Mouse (Mus musculus) G1E (cell line): Measurements from ENCODE around the gene Qk.

Source experiments
- CTCF ChIP-seq: IDR thresholded peaks from 2 replicates; pipeline ENCODE4 v1.5.1; 2012; ENCODE audit warnings: low read depth, low read length, inconsistent platforms, mixed read lengths
- GATA1 ChIP-seq: IDR thresholded peaks from 2 replicates; pipeline ENCODE4 v1.6.1; 2012; ENCODE audit warnings: borderline replicate concordance, low read length, inconsistent platforms, mixed read lengths
- GATA2 ChIP-seq: IDR thresholded peaks from 2 replicates; pipeline ENCODE4 v1.6.1; 2012; ENCODE audit warnings: low read depth, low read length, inconsistent platforms, borderline replicate concordance
- POLR2AphosphoS5 ChIP-seq: IDR thresholded peaks from 2 replicates; pipeline ENCODE4 v1.6.1; 2012; ENCODE audit warnings: low read depth, low read length, inconsistent platforms; ENCODE audit not compliant: insufficient replicate concordance
- TAL1 ChIP-seq: conservative IDR thresholded peaks from 2 replicates; pipeline ENCODE4 v1.6.1; 2012; ENCODE audit warnings: low read depth, low read length, inconsistent platforms, mixed read lengths

DNA sequence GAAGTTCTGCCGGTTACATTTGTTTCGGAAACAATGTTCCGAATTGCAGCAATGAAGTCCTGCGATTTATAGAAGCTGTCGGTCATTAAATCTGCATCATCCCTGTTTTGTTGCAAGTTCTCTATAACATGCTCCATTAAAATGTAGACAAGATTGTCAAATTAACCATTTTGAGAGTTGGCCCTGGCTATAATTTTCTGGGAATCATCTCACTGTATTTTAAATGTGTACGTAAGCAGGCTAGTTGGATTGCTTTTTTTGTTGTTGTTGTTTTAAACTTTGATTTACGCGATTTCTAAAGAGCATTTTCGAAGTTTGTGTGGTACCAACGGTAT lies 769 bp upstream of the Qk start:
- TF ChIP-seq TAL1 (no peak), CTCF (no peak), GATA1 (no peak), POLR2AphosphoS5 (no peak), GATA2 (no peak)
